Mouse (Mus musculus): ENCODE data around the gene Tnni3. TPM values are rescaled to one million over a fixed set of nuclear protein-coding genes. Genes with fewer than 3 reads are reported as not detected.
A peak's percentile ranks its signal among the peaks of the same experiment; 100 is the strongest.

Gene Tnni3
- total and polyA plus RNA-seq, 3 experiments: 328 to 353 TPM; not detected in 1

- no peaks in the 10 kb centered on the region for H3K27me3 ChIP-seq (ENCODE audit: control insufficient read depth in 1 of 2, insufficient read depth in 2 of 2, low read length in 2 of 2)
- no peaks in the 10 kb centered on the region for H3K9me3 ChIP-seq (replicated peaks; ENCODE audit: insufficient read depth, low read length)
- no peak overlapping the region for H3K9ac ChIP-seq (ENCODE audit: control insufficient read depth, low read depth, low read length, poor library complexity, severe bottlenecking)
- peak; percentile 19 for DNase-seq (ENCODE audit: low read depth, low spot score)
- no peaks in the 10 kb centered on the region for H3K79me2 ChIP-seq (ENCODE audit: control insufficient read depth, insufficient read depth, low read length, poor library complexity)
- H3K36me3 ChIP-seq (ENCODE audit: control insufficient read depth in 1 of 2, insufficient read depth in 2 of 2, low read length in 2 of 2): no peaks in the 10 kb centered on the region
- no peaks in the 10 kb centered on the region for H3K4me1 ChIP-seq (ENCODE audit: control insufficient read depth in 1 of 2, insufficient read depth in 2 of 2, low read length in 2 of 2)
- no peak overlapping the region for H3K27ac ChIP-seq (ENCODE audit: control insufficient read depth, low read depth, low read length)
- TF ChIP-seq CTCF (IDR thresholded peaks at IDR 0.05 in 2 of 3, conservative IDR thresholded peaks at IDR 0.05 in 1 of 3; ENCODE audit: control insufficient read depth in 1 of 3, insufficient read depth in 1 of 3, low read depth in 2 of 3, low read length in 3 of 3, poor library complexity in 1 of 3, severe bottlenecking in 1 of 3) (peak in 2 of 3 experiments; percentile 9 to 24; a peak in 1 of 6 replicates), SMC3 (IDR thresholded peaks at IDR 0.05; ENCODE audit: low read depth, low read length) (peak; percentile 22; the same call in 1 of the 2 replicates), ZC3H11A (IDR thresholded peaks at IDR 0.05; ENCODE audit: low read depth, low read length) (no peak)
- H3K4me3 ChIP-seq (ENCODE audit: control insufficient read depth in 1 of 2, insufficient read depth in 1 of 2, low read depth in 2 of 2, low read length in 2 of 2): no peak overlapping the region
Measured at GRCm38 (mm10) chr7:4562660-4563059, 38.6 kb upstream of the Tnni3 start.

GRCm38 (mm10) chr7:4557167-4557560, 33.1 kb upstream of the Tnni3 start:
- no peaks in the 10 kb centered on the region; a peak in 4 of 4 replicates for H3K27me3 ChIP-seq (ENCODE audit: control insufficient read depth in 1 of 2, insufficient read depth in 2 of 2, low read length in 2 of 2)
- no peak overlapping the region for H3K4me3 ChIP-seq (ENCODE audit: control insufficient read depth in 1 of 2, insufficient read depth in 1 of 2, low read depth in 2 of 2, low read length in 2 of 2)
- no peaks in the 10 kb centered on the region for H3K36me3 ChIP-seq (ENCODE audit: control insufficient read depth in 1 of 2, insufficient read depth in 2 of 2, low read length in 2 of 2)
- DNase-seq (ENCODE audit: low read depth, low spot score): no peak
- H3K4me1 ChIP-seq (ENCODE audit: control insufficient read depth in 1 of 2, insufficient read depth in 2 of 2, low read length in 2 of 2): no peaks in the 10 kb centered on the region
- no peak overlapping the region for H3K9ac ChIP-seq (ENCODE audit: control insufficient read depth, low read depth, low read length, poor library complexity, severe bottlenecking)
- no peaks in the 10 kb centered on the region for H3K79me2 ChIP-seq (ENCODE audit: control insufficient read depth, insufficient read depth, low read length, poor library complexity)
- no peaks in the 10 kb centered on the region for H3K9me3 ChIP-seq (replicated peaks; ENCODE audit: insufficient read depth, low read length)
- H3K27ac ChIP-seq (ENCODE audit: control insufficient read depth, low read depth, low read length): no peak overlapping the region
- TF ChIP-seq E2F4 (IDR thresholded peaks at IDR 0.05; ENCODE audit: borderline replicate concordance, low read depth, low read length) (no peak), RCOR1 (IDR thresholded peaks at IDR 0.05; ENCODE audit: low read depth, low read length) (no peak), USF1 (IDR thresholded peaks at IDR 0.05; ENCODE audit: low read depth, low read length) (no peak), HCFC1 (IDR thresholded peaks at IDR 0.05; ENCODE audit: low read depth, low read length) (no peak), ZKSCAN1 (IDR thresholded peaks at IDR 0.05; ENCODE audit: low read depth, low read length) (no peak), JUND (IDR thresholded peaks at IDR 0.05; ENCODE audit: low read depth, low read length) (no peak), TBP (IDR thresholded peaks at IDR 0.05; ENCODE audit: low read depth, low read length) (no peak), CHD1 (IDR thresholded peaks at IDR 0.05; ENCODE audit: low read depth, low read length) (no peak), MXI1 (IDR thresholded peaks at IDR 0.05; ENCODE audit: low read depth, low read length) (no peak), MEF2A (IDR thresholded peaks at IDR 0.05; ENCODE audit: extremely low read depth, insufficient replicate concordance, low read depth, low read length, poor library complexity, severe bottlenecking) (no peak), UBTF (IDR thresholded peaks at IDR 0.05; ENCODE audit: borderline replicate concordance, insufficient read depth, low read depth, low read length) (no peak), SIN3A (IDR thresholded peaks at IDR 0.05; ENCODE audit: low read length) (no peak), MAFK (IDR thresholded peaks at IDR 0.05; ENCODE audit: borderline replicate concordance, low read depth, low read length) (no peak), USF2 (IDR thresholded peaks at IDR 0.05; ENCODE audit: borderline replicate concordance in 1 of 2, insufficient read depth in 1 of 2, low read depth in 1 of 2, low read length in 2 of 2) (no peak), KAT2A (conservative IDR thresholded peaks at IDR 0.05; ENCODE audit: low read depth, low read length) (no peak), ZC3H11A (IDR thresholded peaks at IDR 0.05; ENCODE audit: low read depth, low read length) (no peak), SMC3 (IDR thresholded peaks at IDR 0.05; ENCODE audit: low read depth, low read length) (no peak), ETS1 (IDR thresholded peaks at IDR 0.05; ENCODE audit: low read depth, low read length) (no peak), BHLHE40 (IDR thresholded peaks at IDR 0.05; ENCODE audit: borderline replicate concordance, low read depth, low read length) (no peak)

Data from MEL (cell line).